Mouse (Mus musculus) cerebellum, adult 11 months (tissue): ENCODE data around the gene Mpi.
A peak's percentile ranks its signal among the peaks of the same experiment; 100 is the strongest.

Experiments used
- DNase-seq: peaks from one replicate; pipeline ENCODE4 v3.0.0; 2022

The Mpi gene

DNA sequence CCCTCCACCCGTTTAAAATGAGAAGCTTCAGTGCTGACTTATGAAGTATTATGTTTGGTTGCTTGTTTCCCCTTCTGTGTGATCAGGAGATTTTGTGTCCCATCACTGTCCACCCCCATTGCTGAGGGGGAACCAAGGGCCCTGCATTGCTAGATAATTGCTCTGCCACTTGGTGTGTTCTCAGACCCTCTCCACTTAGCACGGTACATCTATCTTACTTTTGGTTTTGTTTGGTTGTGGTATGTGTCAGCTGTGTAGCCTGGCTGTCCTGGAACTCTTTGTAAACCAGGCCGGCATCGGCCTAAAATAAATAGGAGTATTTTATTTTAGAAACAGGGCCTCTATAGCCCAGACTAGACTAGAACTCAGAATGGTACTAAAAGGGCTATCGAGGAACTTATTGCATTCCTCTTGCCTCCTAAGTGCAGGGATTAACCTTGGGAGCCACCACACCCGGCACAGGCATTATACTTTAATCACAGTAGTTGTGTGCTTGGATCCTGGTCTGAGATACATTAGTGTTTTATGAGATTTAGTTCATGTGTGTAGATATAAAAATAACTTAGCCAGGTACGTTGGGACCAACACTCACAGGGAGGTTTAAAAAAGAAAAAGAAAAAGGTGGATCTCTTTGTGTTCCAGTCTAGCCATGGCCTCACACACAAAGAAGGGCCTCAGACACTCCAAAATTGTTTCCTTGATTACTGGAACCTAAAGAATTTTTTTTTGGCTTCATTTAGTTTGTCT is 30.3 kb downstream of the Mpi start:
- no peak for DNase-seq

- peak; percentile 95 for DNase-seq
Measured at GRCm38 (mm10) chr9:57521056-57521911, 31.3 kb downstream of the Mpi start, which contains the start of gene Cox5a. Gene Cox5a (plus strand): TSS chr9:57521274.

DNA sequence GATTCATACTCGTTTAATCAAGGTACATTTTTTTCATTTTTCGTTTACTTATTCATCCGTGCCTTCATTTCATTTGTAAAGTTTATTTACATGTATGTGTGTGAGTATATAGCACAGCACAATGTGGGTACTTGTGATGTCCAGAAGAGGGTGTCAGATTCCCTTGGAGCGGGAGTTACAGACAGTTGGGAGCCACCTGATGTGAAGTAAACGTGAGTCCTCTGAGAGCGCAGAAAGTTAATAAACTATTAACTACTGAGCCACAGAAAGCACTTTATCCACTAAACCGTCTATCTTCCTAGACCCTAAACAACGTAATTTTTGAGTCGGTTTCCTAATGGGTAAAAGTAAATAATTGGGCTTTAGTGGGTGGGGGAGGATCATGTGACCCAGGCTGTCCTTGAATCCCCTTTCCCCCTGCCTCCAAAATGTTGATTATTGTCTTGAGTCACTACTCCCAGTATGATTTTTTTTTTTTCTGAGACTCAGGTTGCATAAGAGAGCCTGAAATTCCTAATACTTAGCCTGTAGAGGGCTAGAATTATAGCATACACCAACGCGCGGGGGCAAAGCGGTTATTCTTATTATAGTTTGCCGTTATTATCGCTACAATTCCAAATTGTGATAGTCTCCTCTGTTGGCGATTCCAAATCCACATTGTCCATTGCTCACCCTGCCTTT is 32.0 kb downstream of the Mpi start:
- no peak for DNase-seq

DNA sequence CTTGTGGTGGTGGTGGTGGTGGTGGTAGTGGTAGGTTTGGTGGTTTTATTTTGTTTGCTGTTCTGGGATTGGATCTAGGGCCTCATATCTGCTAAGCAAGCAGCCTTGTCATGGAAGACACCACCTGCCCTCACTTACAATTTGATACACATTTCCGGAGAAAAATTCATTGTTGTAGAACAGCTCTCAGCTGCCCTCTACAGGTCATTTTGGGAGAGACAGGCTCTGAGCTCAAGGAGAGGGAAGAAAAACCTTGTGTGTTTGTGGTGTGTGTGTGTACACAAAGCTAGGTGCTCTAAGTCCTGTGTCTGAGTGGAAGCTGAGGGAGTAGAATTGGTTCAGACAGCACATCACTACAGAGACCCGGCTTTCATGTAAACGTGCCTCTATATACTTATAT is 35.5 kb downstream of the Mpi start:
- no peak for DNase-seq

DNA sequence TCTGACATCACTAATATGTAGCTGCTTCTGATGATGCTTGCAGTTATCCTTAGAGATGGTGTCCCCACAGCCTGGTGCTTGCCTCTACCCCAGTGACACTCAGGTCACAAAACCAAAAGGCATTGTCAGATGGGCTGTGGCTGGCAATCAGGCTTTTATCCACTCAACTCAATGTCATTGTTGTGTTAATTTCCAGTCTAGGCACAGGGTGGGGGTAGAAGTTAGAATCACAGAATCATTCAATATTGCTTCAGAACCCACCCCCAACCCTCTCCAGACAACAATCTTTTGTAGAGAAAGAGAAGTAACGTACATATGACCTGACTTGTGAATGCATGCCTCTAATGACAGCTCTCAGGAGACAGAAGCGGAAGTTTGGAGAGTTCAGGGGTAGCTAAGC is 42.0 kb downstream of the Mpi start:
- no peak for DNase-seq

DNA sequence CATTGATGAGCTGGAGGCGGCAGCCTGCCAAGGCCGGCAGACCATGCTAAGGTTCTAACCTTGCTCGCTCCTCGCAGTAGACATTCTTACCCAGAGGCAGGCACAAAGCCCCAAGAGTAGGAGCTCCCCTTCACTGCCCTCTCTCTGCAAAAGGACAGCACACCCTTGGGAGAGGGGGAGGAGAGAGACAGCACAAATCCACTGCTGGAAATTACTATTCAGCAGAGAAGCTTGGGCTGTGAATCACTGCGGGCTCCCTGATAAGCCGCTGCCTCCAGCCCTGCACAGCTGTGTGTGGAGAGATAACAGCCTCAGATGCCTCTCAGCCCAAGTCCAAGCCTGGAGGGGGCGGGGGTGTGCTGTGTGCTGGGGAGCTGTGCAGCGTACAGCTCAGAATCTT is 46.9 kb downstream of the Mpi start:
- no peak for DNase-seq

DNA sequence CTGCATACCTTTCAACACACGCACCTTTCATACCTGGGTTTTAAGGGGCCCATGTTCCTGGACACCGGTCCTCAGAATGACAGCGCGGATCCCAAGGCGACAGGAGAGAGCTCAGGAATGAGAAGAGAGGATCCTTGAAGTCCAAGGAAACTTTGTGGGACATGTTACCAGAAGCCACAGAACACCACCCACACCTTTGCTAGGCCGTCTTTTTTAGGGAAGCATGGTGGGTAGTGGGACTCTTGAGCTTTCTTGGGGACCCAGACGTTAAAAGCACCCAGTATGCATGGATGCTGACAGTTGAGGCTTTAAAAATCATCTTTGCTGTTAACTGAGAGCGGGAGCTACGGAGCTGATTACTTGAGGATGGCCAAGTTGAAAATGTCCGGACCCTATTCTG is 47.7 kb downstream of the Mpi start:
- no peak for DNase-seq

DNA sequence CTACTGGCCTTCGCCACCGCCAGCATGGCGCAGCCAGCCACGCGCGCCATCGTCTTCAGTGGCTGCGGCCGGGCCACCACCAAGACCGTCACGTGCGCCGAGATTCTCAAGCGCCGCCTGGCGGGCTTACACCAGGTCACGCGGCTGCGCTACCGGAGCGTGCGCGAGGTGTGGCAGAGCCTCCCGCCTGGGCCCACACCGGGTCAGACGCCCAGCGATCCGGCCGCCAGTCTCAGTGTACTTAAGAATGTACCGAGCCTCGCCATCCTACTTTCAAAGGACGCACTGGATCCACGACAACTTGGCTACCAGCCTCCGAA is 48.2 kb downstream of the Mpi start:
- no peak for DNase-seq

DNA sequence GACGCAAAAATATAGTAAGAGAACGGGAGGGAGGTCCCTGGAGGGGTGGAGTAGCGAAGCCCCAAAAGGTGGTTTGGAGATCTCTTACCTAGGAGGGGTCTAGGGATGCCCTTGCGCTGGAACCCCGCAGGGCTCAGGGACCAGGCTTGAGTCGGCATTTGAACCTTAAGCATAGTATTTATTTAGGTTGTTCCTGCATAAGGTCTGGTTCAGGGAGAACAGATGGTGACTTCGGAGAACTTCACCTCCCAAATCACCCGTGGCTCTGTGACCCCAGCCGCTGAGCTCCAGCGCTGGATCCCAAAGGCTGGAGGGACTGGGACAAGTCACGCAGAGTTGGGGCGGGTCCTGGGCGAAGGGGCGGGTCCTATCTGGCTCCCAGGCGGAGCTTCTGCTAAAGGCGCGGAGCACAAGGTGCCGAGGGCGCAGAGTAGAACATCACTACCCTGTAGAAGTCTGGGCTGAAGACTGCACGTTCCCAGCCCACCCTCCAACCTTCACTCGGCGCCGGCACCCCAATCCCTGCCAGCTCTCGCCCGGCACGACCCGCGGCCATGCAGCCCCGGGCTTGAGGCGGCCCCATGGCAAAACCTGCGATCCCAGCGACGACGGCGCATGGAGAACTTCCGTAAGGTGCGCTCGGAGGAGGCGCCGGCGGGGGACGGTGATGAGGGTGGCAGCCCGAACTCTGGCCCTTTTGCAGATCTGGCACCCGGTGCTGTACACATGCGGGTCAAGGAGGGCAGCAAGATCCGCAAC is 48.8 kb downstream of the Mpi start, which contains the start of gene Rpp25:
Rpp25 (plus strand) TSS at position 405 of the 759 bp plus-strand sequence.
- no peak for DNase-seq

GRCm38 (mm10) chr9:57502911-57503621 is 49.5 kb downstream of the Mpi start:
- DNase-seq = no peak

- no peak for DNase-seq
Measured at GRCm38 (mm10) chr9:57501861-57502260, 50.7 kb downstream of the Mpi start.

DNA sequence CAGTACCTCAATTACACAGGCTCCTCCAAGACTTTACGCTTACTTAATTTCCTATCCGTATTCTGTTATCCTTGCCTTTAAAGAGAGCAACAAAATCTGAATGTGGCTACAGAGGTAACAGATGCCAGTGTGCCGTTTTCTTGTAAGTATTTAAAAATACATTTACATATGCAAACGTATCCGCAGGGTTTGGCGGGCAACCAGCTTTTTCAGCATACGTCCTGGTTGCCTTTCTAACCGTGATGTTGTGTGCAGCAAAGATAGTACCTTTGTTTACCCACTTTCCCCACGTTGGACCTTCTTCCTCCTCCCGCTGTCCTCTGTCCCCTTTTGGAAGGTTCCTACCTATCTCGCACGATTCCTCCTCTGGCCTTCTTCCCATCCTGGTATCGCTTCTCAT is 51.1 kb downstream of the Mpi start:
- DNase-seq = no peak

DNA sequence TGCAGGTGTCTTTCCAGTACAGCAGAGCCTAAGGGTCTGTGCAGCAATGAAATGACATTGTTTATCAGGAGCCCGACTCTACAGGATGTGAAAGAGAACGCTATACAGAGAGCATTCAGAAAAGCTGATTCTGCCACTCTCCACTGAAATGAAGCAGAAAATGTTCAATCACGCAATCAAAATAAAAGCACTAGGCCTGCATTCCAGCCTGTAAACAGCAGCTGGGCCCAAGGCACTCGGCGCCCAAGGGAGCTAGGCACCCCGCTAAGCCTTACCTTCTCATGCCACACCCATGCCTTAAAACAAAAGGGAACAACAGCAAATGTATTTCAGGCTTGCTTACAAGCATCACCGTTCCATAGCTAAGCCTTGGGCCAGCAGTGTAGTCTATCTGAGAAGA is 54.0 kb downstream of the Mpi start:
- no peak for DNase-seq

GRCm38 (mm10) chr9:57497236-57497635 is 55.3 kb downstream of the Mpi start:
- DNase-seq = no peak

GRCm38 (mm10) chr9:57494970-57495369 is 57.6 kb downstream of the Mpi start:
- DNase-seq = no peak
